Mouse (Mus musculus) adrenal gland, adult 2 months (tissue): ENCODE data around the gene 2810408A11Rik. TPM values are rescaled to one million over a fixed set of nuclear protein-coding genes. Genes with fewer than 3 reads are reported as not detected.

Experiments
- DNase-seq: peaks from one replicate; pipeline ENCODE4 v3.0.0; 2021
- microRNA-seq, 2 experiments: library from miRNA; unstranded; fragments of <30 nt; microRNA quantifications; one replicate each; pipeline ENCODE4 v1.2.0; 2021
- polyA plus RNA-seq: library from polyadenylated mRNA; depleted of rRNA; stranded (reverse); fragments of >200 nt; gene quantifications from 2 replicates; pipeline ENCODE4 v1.2.3, GENCODE M21; 2012; rRNA removed
- total RNA-seq, 2 experiments: library from RNA; stranded (reverse); gene quantifications; 2 replicates each; pipeline ENCODE4 v1.2.3; 2021

Gene 2810408A11Rik
- total and polyA plus RNA-seq, 3 experiments, result 0.18 to 0.86 (median 0.66) TPM

DNA sequence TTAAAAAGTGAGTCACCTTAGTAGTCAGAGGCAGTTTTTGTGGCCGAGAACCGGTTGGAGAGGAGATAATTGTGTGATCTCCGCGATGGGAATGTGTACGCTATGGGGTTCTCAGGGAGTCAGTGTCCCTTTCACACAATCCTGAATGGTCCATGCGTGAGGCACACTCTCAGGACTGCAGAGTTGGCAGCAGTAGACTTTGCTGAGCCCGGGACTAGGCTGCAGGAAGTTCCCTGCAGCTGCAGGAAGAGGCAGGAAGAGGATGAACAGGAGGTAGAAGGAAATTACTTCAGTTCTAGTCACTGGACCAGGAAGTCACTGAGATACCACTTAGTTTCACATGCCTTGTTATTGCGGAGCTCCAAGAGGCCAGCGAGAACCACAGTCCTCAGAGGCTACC is 51.7 kb downstream of the 2810408A11Rik start:
- no peak for DNase-seq

- DNase-seq, result no peak
Observed at GRCm38 (mm10) chr11:69848021-69848420, 52.8 kb downstream of the 2810408A11Rik start.

Small RNAs within 50 kb of the gene (microRNA-seq; reads per million reads assigned to microRNA genes)
- gene Mir6924, result 0 reads per million in 2 experiments

Other genes with a start within 250 kb of the 2810408A11Rik start
Only the 30 nearest of the 40 such genes appear.
- 10 to 100 TPM; 71.4 to 77.9 TPM for gene Polr2a, start 142.3 kb downstream of the 2810408A11Rik start, total RNA-seq
- 20.6 and 38.3 TPM in 2 replicates for gene Polr2a, start 142.3 kb downstream of the 2810408A11Rik start, polyA plus RNA-seq
- not detected for gene Slc35g3, start 139.0 kb downstream of the 2810408A11Rik start, total RNA-seq
- gene Slc35g3, start 139.0 kb downstream of the 2810408A11Rik start, polyA plus RNA-seq, result not detected in 2 replicates
- 10 to 100 TPM; 47.3 to 74.8 TPM for gene Zbtb4, start 135.1 kb downstream of the 2810408A11Rik start, total RNA-seq
- 66.0 and 73.6 TPM in 2 replicates for gene Zbtb4, start 135.1 kb downstream of the 2810408A11Rik start, polyA plus RNA-seq
- gene Chrnb1, start 105.0 kb downstream of the 2810408A11Rik start, total RNA-seq, result 1 to 10 TPM; 1.7 to 3.1 TPM
- 2.7 and 3.0 TPM in 2 replicates for gene Chrnb1, start 105.0 kb downstream of the 2810408A11Rik start, polyA plus RNA-seq
- 10 to 100 TPM in 1 of 2 experiments, 1 to 10 TPM in 1; 4.6 to 12.8 TPM for gene Fgf11, start 99.1 kb downstream of the 2810408A11Rik start, total RNA-seq
- 6.0 and 13.4 TPM in 2 replicates for gene Fgf11, start 99.1 kb downstream of the 2810408A11Rik start, polyA plus RNA-seq
- 1 to 10 TPM in 1 of 2 experiments, under 1 TPM in 1; 0.23 to 1.1 TPM for gene Tmem102, start 95.4 kb downstream of the 2810408A11Rik start, total RNA-seq
- gene Tmem102, start 95.4 kb downstream of the 2810408A11Rik start, polyA plus RNA-seq, result 0.81 and 0.94 TPM in 2 replicates
- gene Gm39566, start 85.7 kb downstream of the 2810408A11Rik start, total RNA-seq, result not detected
- gene Gm39566, start 85.7 kb downstream of the 2810408A11Rik start, polyA plus RNA-seq, result not detected in 2 replicates
- not detected for gene Spem2, start 82.5 kb downstream of the 2810408A11Rik start, total RNA-seq
- 0.09 TPM in 1 of 2 replicates, not detected in the other for gene Spem2, start 82.5 kb downstream of the 2810408A11Rik start, polyA plus RNA-seq
- not detected for gene Spem1, start 78.8 kb downstream of the 2810408A11Rik start, total RNA-seq
- not detected in 2 replicates for gene Spem1, start 78.8 kb downstream of the 2810408A11Rik start, polyA plus RNA-seq
- gene Nlgn2, start 63.2 kb downstream of the 2810408A11Rik start, total RNA-seq, result 10 to 100 TPM; 14.6 to 21.8 TPM
- gene Nlgn2, start 63.2 kb downstream of the 2810408A11Rik start, polyA plus RNA-seq, result 55.0 and 58.6 TPM in 2 replicates
- 100 to 1,000 TPM; 139 to 173 TPM for gene Tmem256, start 62.5 kb downstream of the 2810408A11Rik start, total RNA-seq
- 116 and 160 TPM in 2 replicates for gene Tmem256, start 62.5 kb downstream of the 2810408A11Rik start, polyA plus RNA-seq
- gene Plscr3, start 54.6 kb downstream of the 2810408A11Rik start, total RNA-seq, result 10 to 100 TPM; 50.8 to 53.5 TPM
- 224 and 230 TPM in 2 replicates for gene Plscr3, start 54.6 kb downstream of the 2810408A11Rik start, polyA plus RNA-seq
- under 1 TPM in 1 of 2 experiments, not detected in 1; 0.38 TPM for gene Tnk1, start 42.3 kb downstream of the 2810408A11Rik start, total RNA-seq
- 0.17 and 0.91 TPM in 2 replicates for gene Tnk1, start 42.3 kb downstream of the 2810408A11Rik start, polyA plus RNA-seq
- gene Tmem95, start 23.0 kb downstream of the 2810408A11Rik start, total RNA-seq, result not detected
- gene Tmem95, start 23.0 kb downstream of the 2810408A11Rik start, polyA plus RNA-seq, result not detected in 2 replicates
- gene Kctd11, start 19.6 kb downstream of the 2810408A11Rik start, total RNA-seq, result 1 to 10 TPM; 3.2 to 5.7 TPM
- gene Kctd11, start 19.6 kb downstream of the 2810408A11Rik start, polyA plus RNA-seq, result 4.1 and 4.9 TPM in 2 replicates
- gene Acap1, start 5.4 kb downstream of the 2810408A11Rik start, total RNA-seq, result under 1 TPM; 0.46 to 0.69 TPM
- 0.71 and 1.0 TPM in 2 replicates for gene Acap1, start 5.4 kb downstream of the 2810408A11Rik start, polyA plus RNA-seq
- gene Neurl4, start 85 bp upstream of the 2810408A11Rik start, total RNA-seq, result 10 to 100 TPM; 40.6 to 44.2 TPM
- gene Neurl4, start 85 bp upstream of the 2810408A11Rik start, polyA plus RNA-seq, result 38.6 and 47.6 TPM in 2 replicates
- 10 to 100 TPM; 44.7 to 61.8 TPM for gene Gps2, start 12.9 kb upstream of the 2810408A11Rik start, total RNA-seq
- gene Gps2, start 12.9 kb upstream of the 2810408A11Rik start, polyA plus RNA-seq, result 130 and 148 TPM in 2 replicates
- 100 to 1,000 TPM; 572 to 622 TPM for gene Eif5a, start 21.0 kb upstream of the 2810408A11Rik start, total RNA-seq
- 180 and 225 TPM in 2 replicates for gene Eif5a, start 21.0 kb upstream of the 2810408A11Rik start, polyA plus RNA-seq
- 10 to 100 TPM; 12.9 to 20.0 TPM for gene Ybx2, start 34.8 kb upstream of the 2810408A11Rik start, total RNA-seq
- gene Ybx2, start 34.8 kb upstream of the 2810408A11Rik start, polyA plus RNA-seq, result 21.8 and 41.4 TPM in 2 replicates
- 100 to 1,000 TPM in 1 of 2 experiments, 10 to 100 TPM in 1; 84.2 to 119 TPM for gene Slc2a4, start 47.2 kb upstream of the 2810408A11Rik start, total RNA-seq
- 138 and 142 TPM in 2 replicates for gene Slc2a4, start 47.2 kb upstream of the 2810408A11Rik start, polyA plus RNA-seq
- under 1 TPM in 1 of 2 experiments, not detected in 1; 0.78 TPM for gene Cldn7, start 63.8 kb upstream of the 2810408A11Rik start, total RNA-seq
- 0.11 and 0.32 TPM in 2 replicates for gene Cldn7, start 63.8 kb upstream of the 2810408A11Rik start, polyA plus RNA-seq
- 100 to 1,000 TPM; 130 to 136 TPM for gene Ctdnep1, start 80.2 kb upstream of the 2810408A11Rik start, total RNA-seq
- gene Ctdnep1, start 80.2 kb upstream of the 2810408A11Rik start, polyA plus RNA-seq, result 106 and 117 TPM in 2 replicates
- 10 to 100 TPM; 61.9 to 91.9 TPM for gene Elp5, start 81.5 kb upstream of the 2810408A11Rik start, total RNA-seq
- 45.0 and 45.6 TPM in 2 replicates for gene Elp5, start 81.5 kb upstream of the 2810408A11Rik start, polyA plus RNA-seq
- 100 to 1,000 TPM; 487 to 580 TPM for gene Gabarap, start 90.2 kb upstream of the 2810408A11Rik start, total RNA-seq
- 226 and 315 TPM in 2 replicates for gene Gabarap, start 90.2 kb upstream of the 2810408A11Rik start, polyA plus RNA-seq
- 10 to 100 TPM; 52.2 to 57.6 TPM for gene Phf23, start 94.8 kb upstream of the 2810408A11Rik start, total RNA-seq
- gene Phf23, start 94.8 kb upstream of the 2810408A11Rik start, polyA plus RNA-seq, result 9.7 and 19.0 TPM in 2 replicates
- 10 to 100 TPM; 11.2 to 12.2 TPM for gene Dvl2, start 99.6 kb upstream of the 2810408A11Rik start, total RNA-seq
- 20.2 and 22.2 TPM in 2 replicates for gene Dvl2, start 99.6 kb upstream of the 2810408A11Rik start, polyA plus RNA-seq
- gene Acadvl, start 114.4 kb upstream of the 2810408A11Rik start, total RNA-seq, result 100 to 1,000 TPM; 426 to 754 TPM
- 171 and 186 TPM in 2 replicates for gene Acadvl, start 114.4 kb upstream of the 2810408A11Rik start, polyA plus RNA-seq
- 10 to 100 TPM; 22.9 to 32.4 TPM for gene Dlg4, start 116.0 kb upstream of the 2810408A11Rik start, total RNA-seq
- 21.7 and 22.1 TPM in 2 replicates for gene Dlg4, start 116.0 kb upstream of the 2810408A11Rik start, polyA plus RNA-seq
- 1 to 10 TPM in 1 of 2 experiments, not detected in 1; 1.7 TPM for gene Asgr1, start 153.1 kb upstream of the 2810408A11Rik start, total RNA-seq
- 0.08 TPM in 1 of 2 replicates, not detected in the other for gene Asgr1, start 153.1 kb upstream of the 2810408A11Rik start, polyA plus RNA-seq